Comparison of ENCODE assay signal across 18 mouse cellular contexts in genomic region chr14:22003231-22003630, GRCm38 (mm10). TPM values are rescaled to one million over a fixed set of nuclear protein-coding genes. Genes with fewer than 3 reads are reported as not detected.
"Had no signal": no experiment of that assay in that cellular context is flagged by ENCODE, and none has a peak within 500 bp of the region (broad histone marks: within the 10 kb centered on the region; RNA-seq: fewer than 3 reads in every experiment).

No protein-coding gene starts in this region.

- H3K9ac ChIP-seq: liver, embryonic 14.5 days; lung, embryonic 14.5 days; midbrain, embryonic 12.5 days; neural tube, embryonic 13.5 days; neural tube, embryonic 15.5 days; stomach, embryonic 15.5 days had no signal

- H3K4me3 ChIP-seq: midbrain, embryonic 10.5 days; midbrain, embryonic 12.5 days; myocyte; neural tube, embryonic 13.5 days; neural tube, embryonic 15.5 days; stomach, embryonic 15.5 days had no signal

- DNase-seq: lung, adult 18-20 months; lung, embryonic 14.5 days; lung, postnatal 4 days; midbrain, embryonic 14.5 days; retina, postnatal 1 day; right cerebral cortex, adult 18-20 months; right cerebral cortex, postnatal 14 days; thymus, adult 18-20 months; thymus, postnatal 14 days; thymus, postnatal 36 days had no signal

- H3K36me3 ChIP-seq: midbrain, embryonic 10.5 days; midbrain, embryonic 12.5 days; neural tube, embryonic 13.5 days; neural tube, embryonic 15.5 days; stomach, embryonic 15.5 days had no signal

- H3K9me3 ChIP-seq: midbrain, embryonic 10.5 days; midbrain, embryonic 12.5 days; neural tube, embryonic 13.5 days; neural tube, embryonic 15.5 days; stomach, embryonic 15.5 days had no signal

- H3K27me3 ChIP-seq: neural tube, embryonic 13.5 days; neural tube, embryonic 15.5 days; stomach, embryonic 15.5 days had no signal

- H3K4me2 ChIP-seq: lung, embryonic 14.5 days; midbrain, embryonic 12.5 days; neural tube, embryonic 13.5 days; neural tube, embryonic 15.5 days; stomach, embryonic 15.5 days had no signal

- H3K27ac ChIP-seq: liver, embryonic 14.5 days; midbrain, embryonic 10.5 days; midbrain, embryonic 12.5 days; neural tube, embryonic 13.5 days; neural tube, embryonic 15.5 days; stomach, embryonic 15.5 days had no signal

- H3K4me1 ChIP-seq: neural tube, embryonic 15.5 days had no signal

- ATAC-seq: midbrain, embryonic 16.5 days had no signal

RNA-seq across cellular contexts. Expression of gene Lrmda, which starts 16.3 kb away (rescaled TPM):
- polyA plus RNA-seq: midbrain, embryonic 12.5 days; midbrain, embryonic 14.5 days; midbrain, embryonic 16.5 days; neural tube, embryonic 13.5 days had no signal
